Mouse (Mus musculus) E14TG2a.4 (cell line): ENCODE results near the gene Insl6.

Source experiments
- CTCF ChIP-seq: conservative IDR thresholded peaks from 2 replicates; pipeline ENCODE4 v1.5.1; 2014; ENCODE audit warnings: low read length
- NANOG ChIP-seq: IDR thresholded peaks from 2 replicates; pipeline ENCODE4 v1.6.1; 2014; ENCODE audit warnings: borderline replicate concordance, low read length, mixed read lengths
- POU5F1 ChIP-seq: IDR thresholded peaks from 2 replicates; pipeline ENCODE4 v1.6.1; 2014; ENCODE audit warnings: low read length, borderline replicate concordance

- TF ChIP-seq CTCF (no peak), POU5F1 (no peak), NANOG (no peak)
These were observed 17.1 kb upstream of the Insl6 start for GRCm38 (mm10) chr19:29342281-29342680.
